Mouse (Mus musculus) layer of hippocampus, postnatal 25 days (tissue): ENCODE results near the gene Smpdl3a. TPM values are rescaled to one million over a fixed set of nuclear protein-coding genes. Genes with fewer than 3 reads are reported as not detected.

Experiments
- DNase-seq, 2 experiments: peaks; one replicate each; pipeline ENCODE4 v3.0.0; 2022; ENCODE audit warnings: mixed read lengths in 2 of 2, low spot score in 1 of 2; ENCODE audit errors: extremely low spot score in 1 of 2
- total RNA-seq, 2 experiments: library from RNA; stranded (reverse); gene quantifications; 2 replicates each; pipeline ENCODE4 v1.2.3; 2021

Smpdl3a gene
- 10 to 100 TPM; 31.1 to 32.4 TPM for total RNA-seq

- DNase-seq, result no peak
Observed at GRCm38 (mm10) chr10:57794018-57794417, at the start of gene Smpdl3a. Gene Smpdl3a, plus strand, starts transcription at chr10:57794335.

- DNase-seq, result no peak
Observed at GRCm38 (mm10) chr10:57745452-57745851, 48.7 kb upstream of the Smpdl3a start.

- no peak for DNase-seq
Observed at GRCm38 (mm10) chr10:57747127-57747526, 47.0 kb upstream of the Smpdl3a start.

GRCm38 (mm10) chr10:57753343-57753742 lies 40.8 kb upstream of the Smpdl3a start:
- no peak for DNase-seq

GRCm38 (mm10) chr10:57755201-57755736 lies 38.9 kb upstream of the Smpdl3a start:
- DNase-seq, result no peak

GRCm38 (mm10) chr10:57758999-57759398 lies 35.1 kb upstream of the Smpdl3a start:
- DNase-seq, result no peak

- DNase-seq, result no peak
Observed at GRCm38 (mm10) chr10:57760694-57761093, 33.4 kb upstream of the Smpdl3a start.

- no peak for DNase-seq
Observed at GRCm38 (mm10) chr10:57763044-57763443, 31.1 kb upstream of the Smpdl3a start.

- peak in 1 of 2 experiments; percentile 16 for DNase-seq
Observed at GRCm38 (mm10) chr10:57783289-57784130, 10.6 kb upstream of the Smpdl3a start.

GRCm38 (mm10) chr10:57784131-57784875 lies 9.8 kb upstream of the Smpdl3a start:
- peak; percentile 33 to 69 for DNase-seq

- no peak for DNase-seq
Observed at GRCm38 (mm10) chr10:57784876-57785150, 9.3 kb upstream of the Smpdl3a start, which contains the start of gene Fabp7. Gene Fabp7, plus strand, starts transcription at chr10:57784881.

GRCm38 (mm10) chr10:57785552-57785951 lies 8.6 kb upstream of the Smpdl3a start:
- DNase-seq, result no peak

- no peak for DNase-seq
Observed at GRCm38 (mm10) chr10:57792957-57793356, 1.2 kb upstream of the Smpdl3a start.

GRCm38 (mm10) chr10:57794491-57795461 lies 641 bp downstream of the Smpdl3a start:
- DNase-seq, result peak; percentile 25 to 34

- DNase-seq, result no peak
Observed at GRCm38 (mm10) chr10:57795542-57795941, 1.4 kb downstream of the Smpdl3a start.

GRCm38 (mm10) chr10:57796057-57796456 lies 1.9 kb downstream of the Smpdl3a start:
- no peak for DNase-seq

- DNase-seq, result no peak
Observed at GRCm38 (mm10) chr10:57799486-57799885, 5.4 kb downstream of the Smpdl3a start.

- no peak for DNase-seq
Observed at GRCm38 (mm10) chr10:57807754-57808153, 13.6 kb downstream of the Smpdl3a start.

GRCm38 (mm10) chr10:57812161-57812856 lies 18.2 kb downstream of the Smpdl3a start:
- DNase-seq, result no peak

GRCm38 (mm10) chr10:57814295-57814694 lies 20.2 kb downstream of the Smpdl3a start:
- no peak for DNase-seq
